Mouse (Mus musculus): Measurements from ENCODE around the gene Tbxas1. TPM values are rescaled to one million over a fixed set of nuclear protein-coding genes. Genes with fewer than 3 reads are reported as not detected.

Tbxas1 gene
- 1.9 and 2.0 TPM in 2 replicates for polyA plus RNA-seq (2015; fragmentation: Nextera tagmentation; extraction: Ambion mirVana)

DNA sequence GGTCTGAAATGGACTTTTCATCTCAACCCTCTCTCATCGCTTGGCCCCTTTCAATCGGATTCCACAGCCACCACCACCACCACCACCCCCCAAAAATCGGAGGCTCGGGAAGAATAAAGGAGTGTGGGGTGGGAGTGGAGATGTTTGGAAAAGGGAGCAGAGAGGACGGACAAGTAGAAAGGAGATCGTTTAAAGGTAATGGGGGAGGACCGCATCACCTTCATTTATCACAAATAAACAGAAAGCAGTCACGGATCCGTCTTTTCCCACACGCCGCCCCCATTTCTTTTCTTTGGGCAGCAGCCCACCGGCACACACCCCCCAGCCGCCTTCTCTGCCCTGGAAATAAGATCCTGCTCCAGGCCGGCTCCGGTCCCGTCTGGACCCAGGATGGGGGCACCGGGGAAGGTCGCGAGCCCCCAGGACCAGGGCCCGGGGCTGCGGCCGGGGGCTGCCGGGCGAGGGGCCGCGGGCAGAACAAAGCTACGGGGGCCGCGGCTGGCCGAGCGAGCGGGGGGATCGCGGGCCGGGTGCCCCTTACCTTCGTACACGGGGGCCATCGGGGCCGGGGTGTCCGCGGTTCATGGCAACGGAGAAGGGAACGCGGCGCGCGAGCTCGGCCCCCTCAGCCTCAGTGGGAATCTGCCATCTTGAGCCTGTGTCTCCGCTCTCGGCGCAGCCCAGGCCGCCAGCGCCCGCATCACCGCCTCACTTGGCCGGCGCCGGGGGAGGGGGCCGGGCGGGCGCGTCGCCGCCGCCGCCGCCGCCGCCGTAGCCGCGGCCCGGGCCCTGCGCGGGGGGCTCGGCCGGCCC, at the start of gene Tbxas1:
Gene Tbxas1 (plus strand): TSS at position 147 of the 813 bp plus-strand sequence.
- peak; percentile 52 for DNase-seq (ENCODE audit: low spot score)
- peak; percentile 72 for ATAC-seq (ENCODE audit: low FRiP score, low TSS enrichment)
- Histone ChIP-seq H3K36me3 (ENCODE audit: control insufficient read depth, insufficient read depth, low read length) (no peaks in the 10 kb centered on the region), H3K9me3 (ENCODE audit: control insufficient read depth, low read length) (no peaks in the 10 kb centered on the region), H3K4me1 (replicated peaks; ENCODE audit: control insufficient read depth, insufficient read depth) (peaks cover 6% of the 10 kb centered on the region; the same call in 1 of the 2 replicates), H3K4me2 (replicated peaks; ENCODE audit: low read depth) (peak within 1 kb of the TSS; percentile 56), H3K9ac (ENCODE audit: low read length) (peak within 1 kb of the TSS; percentile 99), H3K4me3 (ENCODE audit: low read depth, low read length) (peak within 1 kb of the TSS; percentile 100), H3K27me3 (ENCODE audit: control insufficient read depth, insufficient read depth, low read length) (no peaks in the 10 kb centered on the region), H3K27ac (replicated peaks) (peak within 1 kb of the TSS; percentile 98)
- TF ChIP-seq CTCF (IDR thresholded peaks at IDR 0.05; ENCODE audit: low read depth), result no peak
- TF ChIP-seq EP300 (optimal IDR thresholded peaks at IDR 0.05), result no peak
- WGBS, result under 1% methylated on average over 62 of the region's 77 CpGs

DNA sequence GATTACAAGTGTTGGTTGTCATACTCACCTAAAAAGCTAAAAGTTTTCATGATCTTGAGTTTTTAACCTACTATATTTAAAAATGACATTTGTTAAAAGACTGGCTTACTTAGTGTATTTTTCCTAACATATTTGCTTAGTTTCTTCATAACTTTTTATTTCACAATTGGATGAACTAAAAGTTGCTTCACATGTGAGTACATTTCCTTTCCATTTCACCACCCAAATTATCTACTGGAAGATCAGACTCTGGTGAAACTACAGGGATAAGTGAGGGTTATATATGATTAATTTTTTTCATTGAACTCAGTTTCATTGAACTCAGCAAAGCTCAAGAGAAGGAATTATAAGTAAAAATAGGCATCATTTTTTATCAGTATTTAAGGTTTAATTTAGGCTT, 49.3 kb upstream of the Tbxas1 start:
- no peaks in the 10 kb centered on the region for H3K9me3 ChIP-seq (ENCODE audit: control insufficient read depth, low read length)
- no peak overlapping the region for H3K9ac ChIP-seq (ENCODE audit: low read length)
- no peak for DNase-seq (ENCODE audit: low spot score)
- no peaks in the 10 kb centered on the region for H3K36me3 ChIP-seq (ENCODE audit: control insufficient read depth, insufficient read depth, low read length)
- no peaks in the 10 kb centered on the region for H3K27me3 ChIP-seq (ENCODE audit: control insufficient read depth, insufficient read depth, low read length)
- no peak for ATAC-seq (ENCODE audit: low FRiP score, low TSS enrichment)
- H3K4me1 ChIP-seq (replicated peaks; ENCODE audit: control insufficient read depth, insufficient read depth), result 0 out of 2 replicates have a peak, but pooled peaks cover 2% of the 10 kb centered on the region
- H3K27ac ChIP-seq (replicated peaks), result no peak overlapping the region
- H3K4me2 ChIP-seq (replicated peaks; ENCODE audit: low read depth), result no peak overlapping the region
- TF ChIP-seq CTCF (IDR thresholded peaks at IDR 0.05; ENCODE audit: low read depth), result no peak
- TF ChIP-seq EP300 (optimal IDR thresholded peaks at IDR 0.05), result no peak
- no peak overlapping the region for H3K4me3 ChIP-seq (ENCODE audit: low read depth, low read length)

DNA sequence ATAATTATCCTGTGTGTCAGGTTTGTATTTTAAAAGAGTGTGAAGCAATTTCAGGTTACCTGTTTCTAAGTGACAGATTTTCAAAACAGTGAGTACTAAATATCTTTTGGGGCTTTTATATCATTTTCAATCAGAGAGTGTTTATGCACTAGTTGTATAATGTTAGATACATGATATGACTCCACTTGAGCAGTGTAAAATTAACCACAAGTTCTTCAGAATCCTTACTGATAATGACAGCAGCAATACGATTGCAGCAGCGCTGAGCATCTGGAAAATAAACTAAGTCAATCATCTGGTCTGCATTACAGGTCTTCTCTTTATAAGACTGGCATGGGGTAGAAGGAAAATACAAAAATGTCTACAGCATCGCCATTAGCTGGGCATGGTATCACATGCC, 48.3 kb upstream of the Tbxas1 start:
- H3K9me3 ChIP-seq (ENCODE audit: control insufficient read depth, low read length), result no peaks in the 10 kb centered on the region
- H3K4me2 ChIP-seq (replicated peaks; ENCODE audit: low read depth), result no peak overlapping the region
- no peaks in the 10 kb centered on the region for H3K36me3 ChIP-seq (ENCODE audit: control insufficient read depth, insufficient read depth, low read length)
- H3K4me3 ChIP-seq (ENCODE audit: low read depth, low read length), result no peak overlapping the region
- H3K9ac ChIP-seq (ENCODE audit: low read length), result no peak overlapping the region
- TF ChIP-seq CTCF (IDR thresholded peaks at IDR 0.05; ENCODE audit: low read depth) (no peak), EP300 (optimal IDR thresholded peaks at IDR 0.05) (no peak)
- no peaks in the 10 kb centered on the region for H3K4me1 ChIP-seq (replicated peaks; ENCODE audit: control insufficient read depth, insufficient read depth)
- WGBS, result 68% methylated on average over 3 of the region's 3 CpGs
- DNase-seq (ENCODE audit: low spot score), result no peak
- H3K27me3 ChIP-seq (ENCODE audit: control insufficient read depth, insufficient read depth, low read length), result no peaks in the 10 kb centered on the region
- ATAC-seq (ENCODE audit: low FRiP score, low TSS enrichment), result no peak
- H3K27ac ChIP-seq (replicated peaks), result no peak overlapping the region

DNA sequence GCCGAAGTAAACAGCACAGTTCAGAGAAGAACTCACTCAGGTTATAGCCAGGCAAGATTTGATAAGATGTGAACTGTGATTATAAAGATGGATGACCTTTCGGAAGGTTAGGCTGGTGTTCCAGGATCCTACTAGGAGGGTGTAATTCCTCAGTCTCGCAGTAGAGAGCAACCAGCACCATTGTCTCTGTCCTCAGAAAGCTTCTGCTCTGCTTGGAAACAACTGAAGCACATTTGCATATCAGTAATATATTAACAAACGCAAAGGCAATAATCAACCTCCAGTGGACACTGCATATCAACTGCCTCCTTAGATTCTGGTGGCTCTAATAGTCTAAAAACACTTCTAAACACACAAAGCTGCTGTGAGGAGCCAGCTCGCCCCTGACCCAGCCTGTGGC, 47.8 kb upstream of the Tbxas1 start:
- ATAC-seq (ENCODE audit: low FRiP score, low TSS enrichment) (no peak), DNase-seq (ENCODE audit: low spot score) (no peak)
- H3K27ac ChIP-seq (replicated peaks), result no peak overlapping the region; the same call in 1 of the 2 replicates
- no peak overlapping the region for H3K9ac ChIP-seq (ENCODE audit: low read length)
- TF ChIP-seq EP300 (optimal IDR thresholded peaks at IDR 0.05), result no peak
- peak; percentile 39 for TF ChIP-seq CTCF (IDR thresholded peaks at IDR 0.05; ENCODE audit: low read depth)
- no peaks in the 10 kb centered on the region for H3K9me3 ChIP-seq (ENCODE audit: control insufficient read depth, low read length)
- 51% methylated on average over 5 of the region's 5 CpGs for WGBS
- H3K4me2 ChIP-seq (replicated peaks; ENCODE audit: low read depth), result no peak overlapping the region
- H3K4me3 ChIP-seq (ENCODE audit: low read depth, low read length), result no peak overlapping the region
- H3K27me3 ChIP-seq (ENCODE audit: control insufficient read depth, insufficient read depth, low read length), result no peaks in the 10 kb centered on the region
- no peaks in the 10 kb centered on the region for H3K4me1 ChIP-seq (replicated peaks; ENCODE audit: control insufficient read depth, insufficient read depth)
- H3K36me3 ChIP-seq (ENCODE audit: control insufficient read depth, insufficient read depth, low read length), result no peaks in the 10 kb centered on the region

DNA sequence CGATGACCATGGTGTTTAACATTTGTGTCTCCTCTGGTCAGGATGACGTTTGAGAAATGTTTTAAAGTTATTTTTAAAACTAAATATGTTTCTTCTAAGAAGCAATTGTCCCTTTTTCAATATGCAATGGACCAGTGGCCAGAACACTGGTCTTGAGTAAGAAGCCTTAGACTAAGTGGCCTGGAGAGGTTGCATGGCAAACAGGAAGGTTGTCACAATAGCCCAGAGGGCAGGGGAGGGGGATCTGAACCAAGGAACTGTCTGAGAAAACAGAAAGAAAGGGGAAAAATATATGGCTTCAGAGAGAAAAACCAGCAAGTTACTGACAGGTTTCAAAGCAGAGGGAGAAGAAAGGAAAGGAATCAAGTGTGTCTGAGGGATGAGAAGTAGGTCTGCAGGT, 47.0 kb upstream of the Tbxas1 start:
- Histone ChIP-seq H3K4me1 (replicated peaks; ENCODE audit: control insufficient read depth, insufficient read depth) (no peaks in the 10 kb centered on the region), H3K36me3 (ENCODE audit: control insufficient read depth, insufficient read depth, low read length) (no peaks in the 10 kb centered on the region), H3K4me3 (ENCODE audit: low read depth, low read length) (no peak overlapping the region), H3K9ac (ENCODE audit: low read length) (no peak overlapping the region), H3K27ac (replicated peaks) (no peak overlapping the region), H3K27me3 (ENCODE audit: control insufficient read depth, insufficient read depth, low read length) (no peaks in the 10 kb centered on the region), H3K9me3 (ENCODE audit: control insufficient read depth, low read length) (no peaks in the 10 kb centered on the region), H3K4me2 (replicated peaks; ENCODE audit: low read depth) (no peak overlapping the region)
- WGBS, result 68% methylated on average over 2 of the region's 2 CpGs
- DNase-seq (ENCODE audit: low spot score) (no peak), ATAC-seq (ENCODE audit: low FRiP score, low TSS enrichment) (no peak)
- no peak for TF ChIP-seq EP300 (optimal IDR thresholded peaks at IDR 0.05)

DNA sequence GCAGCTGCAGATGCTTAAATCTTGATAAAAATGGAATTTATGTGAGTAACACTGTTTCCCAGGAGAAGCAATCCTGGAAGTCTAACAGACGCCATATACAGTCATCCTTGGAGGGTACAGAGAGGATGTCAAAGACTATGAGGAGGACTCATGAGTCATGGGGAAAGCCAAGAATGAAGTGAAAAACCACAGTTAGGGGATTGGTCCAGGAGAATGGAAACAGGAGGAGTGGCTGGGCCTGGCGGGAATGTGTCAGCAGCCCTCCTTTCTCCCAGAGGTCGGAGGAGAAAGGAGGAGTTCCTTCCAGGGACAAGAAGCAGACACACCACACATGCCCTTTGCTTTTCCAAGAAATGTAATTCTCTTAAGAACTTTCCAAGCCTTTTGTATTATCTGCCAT, 45.8 kb upstream of the Tbxas1 start:
- WGBS, result 39% methylated on average over 3 of the region's 3 CpGs
- no peaks in the 10 kb centered on the region for H3K36me3 ChIP-seq (ENCODE audit: control insufficient read depth, insufficient read depth, low read length)
- no peak for DNase-seq (ENCODE audit: low spot score)
- peak; percentile 61; the same call in 1 of the 2 replicates for ATAC-seq (ENCODE audit: low FRiP score, low TSS enrichment)
- TF ChIP-seq EP300 (optimal IDR thresholded peaks at IDR 0.05) (no peak), CTCF (IDR thresholded peaks at IDR 0.05; ENCODE audit: low read depth) (no peak)
- H3K9ac ChIP-seq (ENCODE audit: low read length), result no peak overlapping the region
- H3K4me2 ChIP-seq (replicated peaks; ENCODE audit: low read depth), result no peak overlapping the region
- H3K9me3 ChIP-seq (ENCODE audit: control insufficient read depth, low read length), result no peaks in the 10 kb centered on the region
- no peaks in the 10 kb centered on the region for H3K4me1 ChIP-seq (replicated peaks; ENCODE audit: control insufficient read depth, insufficient read depth)
- H3K27ac ChIP-seq (replicated peaks), result no peak overlapping the region
- no peaks in the 10 kb centered on the region for H3K27me3 ChIP-seq (ENCODE audit: control insufficient read depth, insufficient read depth, low read length)
- H3K4me3 ChIP-seq (ENCODE audit: low read depth, low read length), result no peak overlapping the region
